Mouse (Mus musculus): ENCODE results near the gene Il34. TPM values are rescaled to one million over a fixed set of nuclear protein-coding genes. Genes with fewer than 3 reads are reported as not detected.

The Il34 gene
- total RNA-seq, 2 experiments from 2014 or later = 3.9 to 5.1 TPM

- DNase-seq = no peak
Measured at GRCm38 (mm10) chr8:110708429-110708828, 97.3 kb downstream of the Il34 start.

GRCm38 (mm10) chr8:110706288-110706870 lies 99.3 kb downstream of the Il34 start:
- DNase-seq = no peak

- no peak for DNase-seq
Measured at GRCm38 (mm10) chr8:110705391-110706287, 100.1 kb downstream of the Il34 start.

- DNase-seq = no peak
Measured at GRCm38 (mm10) chr8:110704103-110704502, 101.6 kb downstream of the Il34 start.

GRCm38 (mm10) chr8:110703460-110704061 lies 102.2 kb downstream of the Il34 start:
- peak in 1 of 2 experiments; percentile 39 for DNase-seq

- peak; percentile 55 to 66 for DNase-seq
Measured at GRCm38 (mm10) chr8:110702636-110703459, 102.9 kb downstream of the Il34 start.

- no peak for DNase-seq
Measured at GRCm38 (mm10) chr8:110700561-110700960, 105.2 kb downstream of the Il34 start.

- DNase-seq = peak in 1 of 2 experiments; percentile 26
Measured at GRCm38 (mm10) chr8:110699501-110699900, 106.2 kb downstream of the Il34 start.

GRCm38 (mm10) chr8:110698098-110698497 lies 107.6 kb downstream of the Il34 start:
- no peak for DNase-seq

- DNase-seq = no peak
Measured at GRCm38 (mm10) chr8:110697571-110697970, 108.2 kb downstream of the Il34 start.

- no peak for DNase-seq
Measured at GRCm38 (mm10) chr8:110696051-110696450, 109.7 kb downstream of the Il34 start.

- DNase-seq = no peak
Measured at GRCm38 (mm10) chr8:110695431-110695830, 110.3 kb downstream of the Il34 start.

- no peak for DNase-seq
Measured at GRCm38 (mm10) chr8:110694826-110695225, 110.9 kb downstream of the Il34 start.

- DNase-seq = no peak
Measured at GRCm38 (mm10) chr8:110694226-110694625, 111.5 kb downstream of the Il34 start.

Other genes with a start within 250 kb of the Il34 start
- gene Vac14, start 187.3 kb downstream of the Il34 start, total RNA-seq (2021) = 10 to 100 TPM; 15.8 to 16.1 TPM
- gene Mtss1l, start 84.4 kb downstream of the Il34 start, total RNA-seq (2021) = 10 to 100 TPM; 32.0 to 37.8 TPM
- gene Cog4, start 40.7 kb upstream of the Il34 start, total RNA-seq (2021) = 10 to 100 TPM; 69.4 to 74.8 TPM
- gene Sf3b3, start 40.9 kb upstream of the Il34 start, total RNA-seq (2021) = 10 to 100 TPM; 36.7 to 37.5 TPM
- 1 to 10 TPM; 5.2 to 5.5 TPM for gene Fuk, start 96.6 kb upstream of the Il34 start, total RNA-seq (2021)
- gene St3gal2, start 114.0 kb upstream of the Il34 start, total RNA-seq (2021) = 10 to 100 TPM; 20.9 to 23.3 TPM
- 10 to 100 TPM; 33.3 to 35.1 TPM for gene Ddx19a, start 191.9 kb upstream of the Il34 start, total RNA-seq (2021)
- gene Ddx19b, start 225.8 kb upstream of the Il34 start, total RNA-seq (2021) = 10 to 100 TPM; 11.3 to 12.6 TPM
- gene Aars, start 227.2 kb upstream of the Il34 start, total RNA-seq (2021) = 10 to 100 TPM; 31.9 to 33.7 TPM

Measured in heart, adult 18-20 months (tissue).